Comparison of ENCODE assay signal across 31 mouse cellular contexts in genomic region chr8:72262756-72263155, GRCm38 (mm10). TPM values are rescaled to one million over a fixed set of nuclear protein-coding genes. Genes with fewer than 3 reads are reported as not detected.
DNase-seq lines count a peak whose midpoint lies in the region; ATAC-seq and TF ChIP-seq lines count a peak whose summit lies in the region.
"Had no signal": no experiment of that assay in that cellular context is flagged by ENCODE, and none has a peak within 500 bp of the region (broad histone marks: within the 10 kb centered on the region; RNA-seq: fewer than 3 reads in every experiment).

No protein-coding gene starts in this region.

- TF ChIP-seq CTCF in gastrocnemius, adult 2 months (IDR thresholded peaks at IDR 0.05) = no peak

- ATAC-seq in midbrain, embryonic 16.5 days = no peak
- no peak for ATAC-seq in granulocyte monocyte progenitor cell, adult 5-6 weeks (replicated peaks; ENCODE audit: poor library complexity, severe bottlenecking)
- ATAC-seq: forebrain, embryonic 16.5 days; intestine, embryonic 16.5 days had no signal

- H3K4me1 ChIP-seq in midbrain, embryonic 16.5 days (ENCODE audit: control insufficient read depth, insufficient read depth, low read length) = no peaks in the 10 kb centered on the region
- H3K4me1 ChIP-seq: embryonic facial prominence, embryonic 15.5 days; forebrain, embryonic 12.5 days; hindbrain, embryonic 15.5 days had no signal

- H3K4me2 ChIP-seq in midbrain, embryonic 16.5 days (ENCODE audit: low read length) = no peak overlapping the region
- H3K4me2 ChIP-seq: embryonic facial prominence, embryonic 15.5 days; forebrain, embryonic 12.5 days; heart, embryonic 11.5 days; hindbrain, embryonic 15.5 days had no signal

- intact Hi-C loops in gastrocnemius, adult 2 months (cut with DNase I) = loop anchor here (1.0 kb wide), 1 partner anchor 104 kb away; no protein-coding TSS in a partner anchor
- intact Hi-C loops in gastrocnemius, postnatal 14 days (cut with DNase I; ENCODE audit: low total_unique reads) = loop anchor here (5.0 kb wide), 1 partner anchor 100 kb away; no protein-coding TSS in a partner anchor

- H3K9me3 ChIP-seq in midbrain, embryonic 16.5 days (replicated peaks; ENCODE audit: control insufficient read depth, low read length, poor library complexity, severe bottlenecking) = no peaks in the 10 kb centered on the region
- H3K9me3 ChIP-seq: embryonic facial prominence, embryonic 15.5 days; forebrain, embryonic 12.5 days; hindbrain, embryonic 15.5 days had no signal

- H3K27ac ChIP-seq in gastrocnemius, adult 2 months = peak overlapping the region; percentile 74
- H3K27ac ChIP-seq in midbrain, embryonic 16.5 days (ENCODE audit: low read length) = no peak overlapping the region
- H3K27ac ChIP-seq: embryonic facial prominence, embryonic 15.5 days; forebrain, embryonic 12.5 days; hindbrain, embryonic 15.5 days had no signal

- DNase-seq in gastrocnemius, adult 2 months = no peak
- DNase-seq in gastrocnemius, postnatal 14 days = no peak
- DNase-seq in ovary, postnatal 36 days (ENCODE audit: low spot score) = peak; percentile 28
- no peak for DNase-seq in ovary, postnatal 10 days (ENCODE audit: low spot score)
- DNase-seq in adrenal gland, postnatal 10 days = peak; percentile 74
- DNase-seq in spleen, postnatal 4 days (ENCODE audit: low spot score in 2 of 2) = no peak
- DNase-seq: cerebellum, adult 11 months; cerebellum, adult 8-10 months; cerebellum, postnatal 14 days; embryo, embryonic 11 days; gastrocnemius, postnatal 25 days; heart, adult 18-20 months; kidney, adult 2 months had no signal

- no peak overlapping the region for H3K4me3 ChIP-seq in gastrocnemius, adult 2 months
- no peak overlapping the region for H3K4me3 ChIP-seq in midbrain, embryonic 16.5 days (ENCODE audit: low read depth, low read length)
- H3K4me3 ChIP-seq: embryonic facial prominence, embryonic 15.5 days; erythroblast, embryonic 14.5 days; forebrain, embryonic 12.5 days; hindbrain, embryonic 15.5 days had no signal

- H3K27me3 ChIP-seq in midbrain, embryonic 16.5 days (ENCODE audit: control insufficient read depth, insufficient read depth, low read depth, low read length) = no peaks in the 10 kb centered on the region
- H3K27me3 ChIP-seq: embryonic facial prominence, embryonic 15.5 days; forebrain, embryonic 12.5 days; hindbrain, embryonic 15.5 days had no signal

- H3K9ac ChIP-seq in midbrain, embryonic 16.5 days (ENCODE audit: low read depth, low read length) = no peak overlapping the region
- H3K9ac ChIP-seq: embryonic facial prominence, embryonic 15.5 days; forebrain, embryonic 12.5 days; hindbrain, embryonic 15.5 days had no signal

- H3K36me3 ChIP-seq in midbrain, embryonic 16.5 days (ENCODE audit: control insufficient read depth, insufficient read depth, low read length) = no peaks in the 10 kb centered on the region
- H3K36me3 ChIP-seq: embryonic facial prominence, embryonic 15.5 days; forebrain, embryonic 12.5 days; hindbrain, embryonic 15.5 days had no signal

- WGBS in midbrain, embryonic 16.5 days = 89% methylated on average over 2 of the region's 2 CpGs

RNA-seq across cellular contexts. Expression of gene Ap1m1, which starts 22.9 kb away (rescaled TPM):
- 10 to 100 TPM; 25.8 to 26.0 TPM for total RNA-seq in gastrocnemius, adult 2 months (2021)
- 10 to 100 TPM; 24.7 to 27.2 TPM for total RNA-seq in gastrocnemius, postnatal 14 days (2021)
- total RNA-seq in adrenal gland, postnatal 10 days (2021) = 10 to 100 TPM; 66.8 to 81.0 TPM
- 288 and 297 TPM in 2 replicates for polyA plus RNA-seq in midbrain, embryonic 16.5 days (2015; fragmentation: Nextera tagmentation; extraction: Ambion mirVana)
- 80.1 and 117 TPM in 2 replicates for total RNA-seq in granulocyte monocyte progenitor cell, adult 5-6 weeks (2014; fragmentation: Nextera tagmentation)
- 49.1 and 59.8 TPM in 2 replicates for total RNA-seq in granulocyte monocyte progenitor cell, adult 5-6 weeks (2017)

RNA-seq across cellular contexts. Expression of gene Gm10282, which starts 42.3 kb away (rescaled TPM):
- 1 to 10 TPM; 2.8 to 4.8 TPM for total RNA-seq in gastrocnemius, adult 2 months (2021)
- 1 to 10 TPM; 5.1 to 7.5 TPM for total RNA-seq in gastrocnemius, postnatal 14 days (2021)
- total RNA-seq in adrenal gland, postnatal 10 days (2021) = 10 to 100 TPM; 18.5 to 18.7 TPM
- 9.7 and 11.3 TPM in 2 replicates for polyA plus RNA-seq in midbrain, embryonic 16.5 days (2015; fragmentation: Nextera tagmentation; extraction: Ambion mirVana)
- total RNA-seq in granulocyte monocyte progenitor cell, adult 5-6 weeks (2014; fragmentation: Nextera tagmentation) = 29.7 and 33.2 TPM in 2 replicates
- 67.4 and 74.9 TPM in 2 replicates for total RNA-seq in granulocyte monocyte progenitor cell, adult 5-6 weeks (2017)

RNA-seq across cellular contexts. Expression of gene Fam32a, which starts 43.2 kb away (rescaled TPM):
- 1 to 10 TPM; 7.8 to 9.5 TPM for total RNA-seq in gastrocnemius, adult 2 months (2021)
- 10 to 100 TPM; 10.9 to 13.4 TPM for total RNA-seq in gastrocnemius, postnatal 14 days (2021)
- total RNA-seq in adrenal gland, postnatal 10 days (2021) = 10 to 100 TPM; 43.8 to 46.8 TPM
- 111 and 112 TPM in 2 replicates for polyA plus RNA-seq in midbrain, embryonic 16.5 days (2015; fragmentation: Nextera tagmentation; extraction: Ambion mirVana)
- total RNA-seq in granulocyte monocyte progenitor cell, adult 5-6 weeks (2014; fragmentation: Nextera tagmentation) = 47.5 and 52.6 TPM in 2 replicates
- total RNA-seq in granulocyte monocyte progenitor cell, adult 5-6 weeks (2017) = 42.1 and 42.9 TPM in 2 replicates

RNA-seq across cellular contexts. Expression of gene Gm11034, which starts 49.3 kb away (rescaled TPM):
- total RNA-seq in gastrocnemius, adult 2 months (2021) = not detected
- total RNA-seq in gastrocnemius, postnatal 14 days (2021) = not detected
- total RNA-seq in adrenal gland, postnatal 10 days (2021) = not detected
- not detected in 2 replicates for polyA plus RNA-seq in midbrain, embryonic 16.5 days (2015; fragmentation: Nextera tagmentation; extraction: Ambion mirVana)
- total RNA-seq in granulocyte monocyte progenitor cell, adult 5-6 weeks (2014; fragmentation: Nextera tagmentation) = not detected in 2 replicates
- total RNA-seq in granulocyte monocyte progenitor cell, adult 5-6 weeks (2017) = not detected in 2 replicates
- total RNA-seq: common myeloid progenitor, adult 5-6 weeks; gastrocnemius, postnatal 25 days; heart, adult 18-20 months; heart, postnatal 25 days; MEL had no signal
- polyA plus RNA-seq: brain, embryonic 14.5 days; C2C12; embryonic facial prominence, embryonic 11.5 days; embryonic facial prominence, embryonic 15.5 days; erythroblast, embryonic 14.5 days; forebrain, embryonic 12.5 days; forebrain, embryonic 16.5 days; frontal cortex, adult 2 months; heart, embryonic 11.5 days; heart, embryonic 16.5 days; hindbrain, embryonic 11.5 days; hindbrain, embryonic 15.5 days; intestine, embryonic 16.5 days; kidney, adult 2 months had no signal

RNA-seq across cellular contexts. Expression of gene Cib3, which starts 50.1 kb away (rescaled TPM):
- total RNA-seq in gastrocnemius, adult 2 months (2021) = not detected
- total RNA-seq in gastrocnemius, postnatal 14 days (2021) = not detected
- total RNA-seq in adrenal gland, postnatal 10 days (2021) = not detected
- polyA plus RNA-seq in midbrain, embryonic 16.5 days (2015; fragmentation: Nextera tagmentation; extraction: Ambion mirVana) = 0.11 TPM in 1 of 2 replicates, not detected in the other
- total RNA-seq in granulocyte monocyte progenitor cell, adult 5-6 weeks (2014; fragmentation: Nextera tagmentation) = 0.64 TPM in 1 of 2 replicates, not detected in the other
- not detected in 2 replicates for total RNA-seq in granulocyte monocyte progenitor cell, adult 5-6 weeks (2017)
- total RNA-seq: common myeloid progenitor, adult 5-6 weeks; gastrocnemius, postnatal 25 days; MEL had no signal
- polyA plus RNA-seq: brain, embryonic 14.5 days; C2C12; embryonic facial prominence, embryonic 11.5 days; erythroblast, embryonic 14.5 days; forebrain, embryonic 12.5 days; forebrain, embryonic 16.5 days; heart, embryonic 11.5 days; heart, embryonic 16.5 days; hindbrain, embryonic 11.5 days; hindbrain, embryonic 15.5 days; intestine, embryonic 16.5 days; kidney, adult 2 months had no signal

Comparison
In these comparisons a context has a peak if more than half of its experiments do, and no peak if none do; other contexts are left out.
1. DNase-seq: peak in ovary, postnatal 36 days (single experiment) and adrenal gland, postnatal 10 days (single experiment); none in gastrocnemius, adult 2 months (single experiment), gastrocnemius, postnatal 14 days (single experiment), ovary, postnatal 10 days (single experiment) and spleen, postnatal 4 days (0 of 2).